Mouse (Mus musculus) mouse embryonic stem cell (cell line): Measurements from ENCODE around the gene Hoxd13.

ENCODE experiments used
- in situ Hi-C, 2 experiments: fragments of 300-500 bp; cut with MboI; formaldehyde crosslinking; loops; 1 replicate in 1 of 2; 3 replicates in 1 of 2; pipeline ENCODE4 v1.14.3; 2019 to 2020; ENCODE audit warnings: low sequenced_read_pairs in 2 of 2, low pct_unique_long_range_greater_than_20kb in 1 of 2, mixed read lengths in 1 of 2; ENCODE audit not compliant: unreplicated experiment in 1 of 2

The Hoxd13 gene

DNA sequence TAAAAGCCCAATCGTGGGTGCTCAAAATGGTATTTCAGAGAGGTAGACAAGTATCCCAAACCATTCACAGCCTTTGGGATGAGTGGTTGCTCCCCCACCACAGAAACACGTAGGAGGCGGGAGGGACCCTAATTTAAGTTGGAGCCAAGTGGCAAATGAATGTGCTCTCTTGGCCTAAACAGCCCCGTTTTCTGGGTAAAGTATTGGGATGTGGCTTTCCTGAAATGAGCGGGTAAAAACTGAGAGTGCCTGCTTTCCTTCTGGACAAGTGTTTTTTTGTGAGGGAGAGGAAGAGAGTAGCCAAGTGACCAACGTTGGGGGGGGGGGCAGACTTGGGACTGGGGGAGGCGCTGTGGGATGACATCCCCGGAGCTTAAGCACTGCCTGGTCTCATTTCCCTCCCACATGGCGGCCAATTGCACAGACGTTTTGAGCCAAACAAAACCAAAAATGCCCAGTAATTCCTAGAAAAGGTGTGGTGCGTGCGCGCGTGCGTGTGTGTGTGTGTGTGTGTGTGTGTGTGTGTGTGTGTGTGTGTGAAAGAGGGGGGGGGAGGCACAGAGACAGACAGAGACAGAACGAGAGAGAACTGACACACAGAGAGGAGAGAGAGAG lies 42.9 kb downstream of the Hoxd13 start:
- in situ Hi-C loops: no loop called here

DNA sequence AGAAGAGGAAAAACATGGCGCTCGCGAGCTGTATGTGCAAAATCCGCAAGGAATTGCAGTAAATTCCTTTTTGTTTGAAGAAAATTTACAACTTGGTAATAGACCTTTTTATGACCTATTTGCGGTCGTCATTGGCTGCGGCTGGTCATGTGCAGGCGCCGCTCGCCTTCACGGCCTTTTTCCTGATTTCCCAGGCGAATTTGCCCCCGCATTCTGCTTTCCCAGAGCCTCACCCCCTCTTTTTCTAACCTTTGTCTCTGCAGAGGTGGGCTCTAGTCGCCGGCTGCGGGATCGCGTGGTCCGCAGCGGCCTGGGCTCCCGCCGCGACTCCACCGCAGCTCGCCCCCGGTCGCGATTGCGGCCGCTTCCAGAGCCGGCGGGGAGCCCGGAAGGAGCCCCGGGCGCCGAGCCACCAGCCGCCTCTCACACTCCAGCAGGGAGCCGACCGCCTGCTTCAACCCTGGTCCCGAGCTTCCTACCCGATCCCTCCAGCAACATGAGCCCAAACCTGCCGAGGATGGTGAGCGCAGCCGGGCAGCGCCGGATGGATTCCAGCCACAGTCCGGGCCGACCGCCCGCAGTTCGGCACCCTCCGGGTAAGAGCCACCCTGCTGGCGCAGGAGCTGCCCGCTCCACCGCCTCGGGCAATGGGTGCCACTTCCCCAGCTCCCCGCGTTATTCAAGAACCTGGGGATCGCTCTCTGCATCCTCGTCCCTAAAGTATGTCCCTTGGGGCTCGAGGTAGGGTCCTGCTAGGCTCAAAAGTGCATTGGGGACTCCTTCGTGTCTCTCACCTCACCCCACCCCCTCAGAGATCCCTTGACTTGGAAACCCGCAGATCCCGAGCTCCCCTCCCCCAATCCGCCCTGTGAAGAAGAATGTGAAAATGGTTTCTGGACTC lies 43.9 kb downstream of the Hoxd13 start, which contains the start of the genes Hoxd3 and Hoxd4:
TSS of gene Hoxd3 (plus strand) at position 207 of the 901 bp plus-strand sequence.
TSS of gene Hoxd4 (plus strand) at position 209 of the 901 bp plus-strand sequence.
- in situ Hi-C loops: no loop called here

DNA sequence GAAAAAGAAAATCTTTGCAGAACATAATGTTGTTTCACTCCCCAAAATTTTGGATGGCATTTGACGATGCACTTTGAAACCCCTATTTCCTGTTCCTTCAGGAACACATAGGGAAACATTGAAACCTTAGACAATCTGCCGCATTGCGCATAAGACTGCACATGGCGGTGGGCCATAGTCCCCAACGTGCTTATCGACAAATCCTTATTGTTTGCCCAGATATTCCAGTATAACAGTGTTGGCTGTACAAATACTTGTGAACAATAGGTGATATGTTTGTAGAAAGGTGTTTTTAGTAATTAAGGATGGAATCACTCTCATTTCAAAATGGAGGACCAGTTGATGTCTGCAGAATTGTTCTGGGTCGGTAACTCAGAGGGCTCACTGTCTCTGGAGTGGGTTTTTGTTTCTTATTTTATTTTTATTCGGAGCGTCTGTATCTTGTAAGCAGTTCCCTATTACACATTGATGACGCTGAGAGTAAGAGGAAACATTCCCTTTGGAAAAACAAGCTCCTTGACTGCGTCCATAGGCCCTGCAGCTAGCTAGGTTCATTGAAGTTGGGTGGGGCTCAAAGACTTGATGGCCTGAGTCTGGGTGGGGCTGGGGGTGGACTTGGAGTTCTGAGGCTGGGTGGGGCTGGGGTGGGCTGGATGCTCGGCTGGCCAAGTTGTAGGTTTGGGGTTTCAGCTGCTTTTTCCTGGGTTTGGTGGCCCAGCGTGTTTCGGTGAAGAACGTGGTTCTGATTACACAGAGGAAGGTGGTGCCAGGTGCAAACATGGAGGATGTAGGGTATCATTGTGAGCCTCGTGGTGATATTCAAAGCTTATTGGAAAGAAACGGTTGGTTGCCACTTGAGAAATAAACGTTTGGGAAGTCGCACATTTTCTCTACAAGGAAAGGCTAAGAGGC lies 45.4 kb downstream of the Hoxd13 start:
- in situ Hi-C loops: no loop called here

DNA sequence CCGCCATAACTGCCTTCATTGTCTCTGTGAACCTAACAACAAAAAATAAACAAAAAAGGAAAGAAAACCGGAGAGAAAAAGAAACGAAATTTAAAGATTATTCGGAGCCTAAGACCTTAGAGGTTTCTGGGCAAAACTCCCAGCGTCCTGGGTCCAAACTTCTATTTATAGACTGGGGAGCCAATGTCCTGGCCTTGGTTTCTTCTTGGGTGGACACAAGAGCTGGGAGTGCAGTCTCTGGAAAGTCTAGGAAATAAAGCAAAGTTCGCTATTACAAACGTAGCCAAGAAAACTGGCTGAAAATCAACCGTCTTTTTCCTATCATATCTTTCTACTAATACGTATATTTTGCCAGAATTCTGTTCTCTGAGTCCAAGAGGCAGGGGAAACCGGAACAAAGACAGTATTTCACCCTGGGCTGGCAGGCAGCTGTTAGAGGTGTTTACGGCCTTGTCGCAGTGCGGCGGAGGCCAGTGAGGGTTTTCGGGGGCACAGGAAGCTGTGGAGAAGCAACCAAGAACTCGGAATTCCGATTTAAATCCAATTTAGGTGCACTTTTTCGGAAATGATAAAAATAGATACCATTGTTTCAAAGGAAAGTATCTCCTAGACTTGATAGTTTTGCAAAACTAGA lies 46.2 kb downstream of the Hoxd13 start:
- in situ Hi-C loops: no loop called here

DNA sequence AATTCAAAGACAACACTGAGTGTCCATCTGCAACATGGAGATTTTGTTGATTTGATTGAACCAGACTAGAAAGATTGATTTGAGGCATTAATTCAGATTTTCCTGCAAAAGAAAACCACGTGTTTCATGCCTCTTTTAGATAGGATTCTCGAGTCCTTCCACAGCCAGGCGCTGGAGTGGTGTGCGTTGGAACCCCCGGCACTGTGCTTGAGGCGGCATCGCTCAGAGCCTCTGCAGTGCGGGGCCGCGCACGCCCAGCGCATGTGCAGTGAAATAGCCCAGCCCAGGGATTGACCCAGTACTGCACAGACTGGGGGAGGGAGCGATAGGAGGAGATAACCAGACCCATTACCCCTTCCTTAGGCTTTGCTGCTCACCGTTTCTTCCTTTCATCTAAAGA lies 46.8 kb downstream of the Hoxd13 start:
- in situ Hi-C loops: no loop called here

DNA sequence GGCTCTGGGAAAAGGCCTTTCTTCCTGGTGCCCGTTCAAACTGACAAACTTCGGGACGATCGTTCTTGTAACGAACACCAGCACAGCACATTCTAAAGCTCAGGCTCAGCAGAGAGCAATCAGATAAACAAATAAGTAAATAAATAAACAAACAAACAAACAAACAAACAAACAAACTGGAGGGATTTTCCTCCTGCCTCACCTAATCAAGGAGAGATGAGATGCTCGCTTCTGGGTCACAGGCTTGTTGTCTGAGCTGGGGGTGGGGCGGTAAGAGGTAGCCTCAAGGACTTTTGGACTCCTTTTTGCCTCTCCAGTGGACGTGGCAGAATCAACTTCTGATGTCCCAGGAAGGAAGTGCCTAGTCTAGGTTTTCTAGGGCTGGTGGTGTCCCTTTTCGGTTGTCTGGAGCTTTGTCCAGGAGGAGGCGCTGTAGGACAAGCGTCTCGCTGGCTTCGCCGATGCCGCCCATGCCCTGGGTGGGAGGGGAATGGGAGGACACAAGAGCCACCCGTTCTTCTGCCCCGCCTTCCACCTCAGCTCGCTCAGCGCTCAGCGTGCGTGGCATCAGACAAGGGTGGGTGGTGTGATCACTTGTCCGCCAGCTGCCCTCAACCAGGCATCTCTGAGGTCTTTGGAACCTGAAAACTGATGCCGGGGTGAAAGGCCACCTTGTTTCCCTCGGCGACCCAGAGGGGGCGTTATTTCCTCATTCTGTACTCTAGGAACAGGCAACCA lies 47.6 kb downstream of the Hoxd13 start:
- in situ Hi-C loops: no loop called here

DNA sequence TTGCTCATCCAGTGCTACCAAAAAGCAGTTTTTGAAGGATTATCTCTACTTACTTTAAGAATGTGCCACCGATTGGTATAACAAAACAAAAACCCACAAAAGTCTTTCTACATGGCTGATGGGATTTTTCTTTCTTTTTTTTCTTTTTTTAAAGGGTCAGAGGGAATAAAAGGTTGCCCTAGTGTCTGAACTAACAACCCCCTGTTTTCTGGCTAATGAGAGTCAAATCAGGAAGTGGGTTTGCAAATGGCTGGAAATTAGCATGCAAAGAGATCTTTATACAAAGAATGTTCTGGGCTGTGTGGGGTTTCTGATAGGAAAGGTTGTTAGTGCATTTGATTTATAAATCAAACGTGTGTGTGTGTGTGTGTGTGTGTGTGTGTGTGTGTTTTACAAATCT lies 52.3 kb downstream of the Hoxd13 start:
- in situ Hi-C loops: no loop called here

DNA sequence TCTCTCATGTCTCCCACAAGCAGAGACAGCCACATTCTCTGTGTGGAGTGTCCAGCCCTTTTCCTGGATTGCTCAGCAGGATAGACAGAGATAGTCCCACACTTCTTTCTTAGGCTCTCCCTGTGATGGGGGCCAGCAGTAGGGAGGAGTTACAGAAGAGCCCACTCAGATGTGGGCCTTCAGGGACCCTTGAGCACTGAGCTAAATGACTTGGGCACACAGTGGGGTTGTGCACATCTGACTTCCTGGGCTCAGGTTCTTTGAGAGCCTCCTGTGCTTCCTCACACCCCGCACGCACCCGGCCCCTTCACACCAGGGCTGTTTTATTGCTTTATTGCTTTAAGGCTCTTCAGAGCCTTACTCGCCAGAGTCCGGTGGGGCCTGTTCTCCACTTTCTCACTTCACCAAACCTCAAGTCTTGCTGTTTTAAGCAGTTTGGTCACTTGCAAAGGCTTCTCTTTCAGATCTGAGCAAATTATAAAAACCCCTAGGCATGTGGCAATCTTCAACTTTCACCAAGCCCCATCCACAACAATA lies 52.9 kb downstream of the Hoxd13 start:
- in situ Hi-C loops: no loop called here
